In the genomic region with DNA sequence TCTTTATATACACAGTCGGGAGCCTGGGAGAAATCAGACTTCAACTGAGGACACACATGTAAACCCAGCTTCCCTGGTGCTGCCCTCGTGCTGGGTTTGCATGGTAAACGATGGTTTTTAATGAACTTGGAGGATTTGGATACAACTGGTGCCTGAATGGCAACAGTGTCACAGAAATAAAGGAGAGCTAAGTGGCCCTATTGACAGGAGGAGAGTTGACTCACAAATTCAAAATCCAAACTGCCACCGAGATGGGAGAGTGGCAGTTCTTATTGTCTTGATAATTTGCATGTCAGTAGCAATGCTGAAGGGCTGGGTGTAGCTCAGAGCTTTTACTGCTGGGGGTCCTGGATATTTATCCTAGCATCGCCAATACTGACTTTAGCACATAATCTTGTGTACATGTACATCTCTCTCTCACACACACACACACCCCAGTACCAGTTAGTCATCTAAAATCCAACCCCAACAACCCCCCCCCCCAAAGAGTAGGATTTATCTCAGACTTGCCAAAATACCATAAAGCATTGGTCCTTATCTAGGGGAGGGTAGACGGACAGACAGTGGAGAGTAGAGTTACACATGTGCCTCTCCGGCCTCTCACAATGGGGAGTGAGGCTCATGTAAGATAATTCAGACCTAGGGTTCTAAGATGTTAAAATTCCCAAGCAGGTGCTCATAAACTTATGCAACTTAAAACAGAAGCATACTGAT, we compare ENCODE assay signal across 24 mouse cellular contexts. TPM values are rescaled to one million over a fixed set of nuclear protein-coding genes. Genes with fewer than 3 reads are reported as not detected.
A peak's percentile ranks its signal among the peaks of the same experiment; 100 is the strongest.
DNase-seq lines count a peak whose midpoint lies in the region; ATAC-seq and TF ChIP-seq lines count a peak whose summit lies in the region.
"Had no signal": no experiment of that assay in that cellular context is flagged by ENCODE, and none has a peak within 500 bp of the region (broad histone marks: within the 10 kb centered on the region; RNA-seq: fewer than 3 reads in every experiment).

No protein-coding gene starts in this region.

- no peak overlapping the region for H3K9ac ChIP-seq in liver, embryonic 11.5 days (ENCODE audit: low read depth, low read length)
- no peak overlapping the region for H3K9ac ChIP-seq in liver, postnatal 0 days (replicated peaks)
- H3K9ac ChIP-seq in forebrain, embryonic 14.5 days (ENCODE audit: low read length) = no peak overlapping the region
- H3K9ac ChIP-seq: embryonic facial prominence, embryonic 15.5 days; limb, embryonic 12.5 days; lung, embryonic 15.5 days had no signal

- no peak for TF ChIP-seq CTCF in liver, postnatal 0 days (IDR thresholded peaks at IDR 0.05; ENCODE audit: low read depth)

- no peak for DNase-seq in heart, embryonic 10.5 days (ENCODE audit: low spot score)
- DNase-seq in heart, adult 11 months = no peak
- no peak for DNase-seq in liver, embryonic 11.5 days (ENCODE audit: low spot score)
- no peak for DNase-seq in liver, postnatal 0 days
- peak; percentile 80 for DNase-seq in forebrain, embryonic 14.5 days (ENCODE audit: low spot score)
- no peak for DNase-seq in thymus, postnatal 14 days
- DNase-seq: adrenal gland, adult 2 months; cerebellum, adult 11 months; cerebellum, postnatal 14 days; embryo, embryonic 11 days; gastrocnemius, postnatal 10 days; kidney, adult 18-20 months; kidney, postnatal 14 days; layer of hippocampus, adult 9-11 months; right cerebral cortex, postnatal 25 days; thymus, postnatal 36 days had no signal

- TF ChIP-seq EP300 in liver, postnatal 0 days (IDR thresholded peaks at IDR 0.05; ENCODE audit: low read depth) = no peak

- peak; percentile 78 for ATAC-seq in liver, embryonic 11.5 days (replicated peaks; ENCODE audit: low FRiP score)
- no peak for ATAC-seq in liver, postnatal 0 days
- peak; percentile 85 for ATAC-seq in forebrain, embryonic 14.5 days
- peak; percentile 40 for ATAC-seq in megakaryocyte progenitor cell, adult 5-6 weeks (replicated peaks; ENCODE audit: poor library complexity)
- no peak for ATAC-seq in inflammation-experienced regulatory T-cells, adult 6 months
- ATAC-seq: CD4-positive, CD25-positive, alpha-beta regulatory T cell, adult 4 months had no signal

- peaks cover 73% of the 10 kb centered on the region for H3K4me1 ChIP-seq in heart, embryonic 10.5 days
- H3K4me1 ChIP-seq in liver, embryonic 11.5 days (replicated peaks; ENCODE audit: control insufficient read depth, insufficient read depth, low read length) = peaks cover 42% of the 10 kb centered on the region
- peaks cover 23% of the 10 kb centered on the region for H3K4me1 ChIP-seq in liver, postnatal 0 days (ENCODE audit: insufficient read depth)
- peaks cover 23% of the 10 kb centered on the region for H3K4me1 ChIP-seq in forebrain, embryonic 14.5 days (ENCODE audit: control insufficient read depth, insufficient read depth, low read length)
- H3K4me1 ChIP-seq: embryonic facial prominence, embryonic 15.5 days had no signal

- peaks cover under 1% of the 10 kb centered on the region; the same call in 1 of the 2 replicates for H3K36me3 ChIP-seq in heart, embryonic 10.5 days
- H3K36me3 ChIP-seq in liver, embryonic 11.5 days (ENCODE audit: control insufficient read depth, insufficient read depth, low read length) = no peaks in the 10 kb centered on the region
- no peaks in the 10 kb centered on the region for H3K36me3 ChIP-seq in liver, postnatal 0 days (replicated peaks; ENCODE audit: insufficient read depth, low read length)
- no peaks in the 10 kb centered on the region for H3K36me3 ChIP-seq in forebrain, embryonic 14.5 days (ENCODE audit: control insufficient read depth, insufficient read depth, low read length)
- H3K36me3 ChIP-seq: embryonic facial prominence, embryonic 15.5 days; limb, embryonic 12.5 days; lung, embryonic 15.5 days had no signal

- peak overlapping the region; percentile 59; the same call in 1 of the 2 replicates for H3K27ac ChIP-seq in heart, embryonic 10.5 days
- H3K27ac ChIP-seq in liver, embryonic 11.5 days (ENCODE audit: low read depth, low read length) = 0 out of 2 replicates have a peak overlapping the region, but pooled peaks have one; percentile 16
- H3K27ac ChIP-seq in liver, postnatal 0 days (ENCODE audit: low read depth) = no peak overlapping the region
- peak overlapping the region; percentile 58; the same call in 1 of the 2 replicates for H3K27ac ChIP-seq in forebrain, embryonic 14.5 days (ENCODE audit: low read depth, low read length)
- H3K27ac ChIP-seq: embryonic facial prominence, embryonic 15.5 days; limb, embryonic 12.5 days; lung, embryonic 15.5 days; macrophage; stomach, postnatal 0 days had no signal

- H3K27me3 ChIP-seq in heart, embryonic 10.5 days (ENCODE audit: insufficient read depth, poor library complexity, severe bottlenecking) = no peaks in the 10 kb centered on the region
- H3K27me3 ChIP-seq in liver, embryonic 11.5 days (replicated peaks; ENCODE audit: control insufficient read depth, insufficient read depth, low read length) = no peaks in the 10 kb centered on the region
- H3K27me3 ChIP-seq in liver, postnatal 0 days (ENCODE audit: insufficient read depth, low read length) = no peaks in the 10 kb centered on the region
- H3K27me3 ChIP-seq in forebrain, embryonic 14.5 days (replicated peaks; ENCODE audit: control insufficient read depth, insufficient read depth, low read length) = no peaks in the 10 kb centered on the region
- H3K27me3 ChIP-seq: embryonic facial prominence, embryonic 15.5 days; limb, embryonic 12.5 days; lung, embryonic 15.5 days had no signal

- no peaks in the 10 kb centered on the region for H3K9me3 ChIP-seq in heart, embryonic 10.5 days
- H3K9me3 ChIP-seq in liver, embryonic 11.5 days (ENCODE audit: control insufficient read depth, low read length) = no peaks in the 10 kb centered on the region
- H3K9me3 ChIP-seq in liver, postnatal 0 days (ENCODE audit: low read length) = no peaks in the 10 kb centered on the region
- H3K9me3 ChIP-seq in forebrain, embryonic 14.5 days (replicated peaks; ENCODE audit: control insufficient read depth, low read length) = no peaks in the 10 kb centered on the region
- H3K9me3 ChIP-seq: embryonic facial prominence, embryonic 15.5 days; limb, embryonic 12.5 days; lung, embryonic 15.5 days had no signal

- H3K4me3 ChIP-seq in heart, embryonic 10.5 days = no peak overlapping the region
- no peak overlapping the region for H3K4me3 ChIP-seq in liver, embryonic 11.5 days (ENCODE audit: low read depth, low read length)
- no peak overlapping the region for H3K4me3 ChIP-seq in liver, postnatal 0 days (ENCODE audit: low read depth, low read length)
- no peak overlapping the region for H3K4me3 ChIP-seq in forebrain, embryonic 14.5 days (ENCODE audit: low read depth, low read length)
- H3K4me3 ChIP-seq: embryonic facial prominence, embryonic 15.5 days; limb, embryonic 12.5 days; lung, embryonic 15.5 days had no signal

- WGBS in heart, embryonic 10.5 days = 56% methylated on average over 7 of the region's 7 CpGs
- 45% methylated on average over 7 of the region's 7 CpGs for WGBS in liver, embryonic 11.5 days
- 56% methylated on average over 7 of the region's 7 CpGs for WGBS in liver, postnatal 0 days (ENCODE audit: insufficient replicate concordance)
- 24% methylated on average over 7 of the region's 7 CpGs for WGBS in forebrain, embryonic 14.5 days

- peak overlapping the region; percentile 33 for H3K4me2 ChIP-seq in liver, embryonic 11.5 days
- H3K4me2 ChIP-seq in liver, postnatal 0 days (ENCODE audit: low read depth, low read length) = no peak overlapping the region
- H3K4me2 ChIP-seq in forebrain, embryonic 14.5 days (ENCODE audit: low read length) = no peak overlapping the region
- H3K4me2 ChIP-seq: embryonic facial prominence, embryonic 15.5 days; limb, embryonic 12.5 days; lung, embryonic 15.5 days had no signal

RNA-seq across cellular contexts. Expression of a gene that starts 18.9 kb away (rescaled TPM):
- polyA plus RNA-seq in heart, embryonic 10.5 days (2016; fragmentation: Nextera tagmentation; extraction: Ambion mirVana) = 121 and 125 TPM in 2 replicates
- 96.2 and 97.3 TPM in 2 replicates for polyA plus RNA-seq in liver, embryonic 11.5 days (2014; fragmentation: Nextera tagmentation; extraction: Ambion mirVana)
- polyA plus RNA-seq in liver, postnatal 0 days (2015; fragmentation: Nextera tagmentation; extraction: Ambion mirVana) = 32.0 and 34.8 TPM in 2 replicates
- polyA plus RNA-seq in forebrain, embryonic 14.5 days (2014; fragmentation: Nextera tagmentation; extraction: Ambion mirVana) = 94.0 and 101 TPM in 2 replicates
- total RNA-seq in megakaryocyte progenitor cell, adult 5-6 weeks (2015) = 43.8 and 45.3 TPM in 2 replicates
- 118 and 129 TPM in 2 replicates for total RNA-seq in megakaryocyte progenitor cell, adult 5-6 weeks (2017)
- 100 to 1,000 TPM; 111 to 138 (median 117) TPM for polyA plus RNA-seq in inflammation-experienced regulatory T-cells, adult 6 months (2017; shearing (Covaris generic))

Comparison
In these comparisons a context has a peak if more than half of its experiments do, and no peak if none do; other contexts are left out.
1. ATAC-seq: peak in liver, embryonic 11.5 days (single experiment), forebrain, embryonic 14.5 days (single experiment) and megakaryocyte progenitor cell, adult 5-6 weeks (single experiment); none in liver, postnatal 0 days (single experiment) and inflammation-experienced regulatory T-cells, adult 6 months (single experiment).